Mouse (Mus musculus) WW6 (cell line): ENCODE measurements around the gene Rapgef4.

Source experiments
- DNase-seq: peaks from one replicate; pipeline ENCODE4 v3.0.0-alpha.2; 2013; ENCODE audit warnings: low read depth, low spot score

The Rapgef4 gene

DNA sequence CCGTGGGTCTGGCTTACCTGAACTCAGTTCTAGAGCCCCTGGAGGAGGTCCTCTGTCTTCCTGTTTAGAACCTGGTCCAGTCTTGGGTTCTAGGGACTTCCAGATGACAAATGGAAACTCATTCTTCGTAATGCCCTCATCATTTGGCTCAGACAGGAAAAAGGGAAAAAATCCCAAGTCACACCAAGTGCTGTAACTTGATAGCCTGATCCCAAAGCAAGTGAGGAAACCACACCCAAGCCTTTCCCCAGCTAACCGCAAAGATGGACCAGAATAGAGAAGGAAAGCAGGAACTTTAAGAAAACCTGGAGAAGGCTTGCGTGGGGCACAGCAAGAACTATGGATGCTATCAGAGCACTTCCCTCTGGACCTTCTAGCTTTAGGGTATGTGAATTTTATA is 167.6 kb downstream of the Rapgef4 start:
- no peak for DNase-seq

GRCm38 (mm10) chr2:72149059-72149458 is 168.0 kb downstream of the Rapgef4 start:
- peak; percentile 20 for DNase-seq

DNA sequence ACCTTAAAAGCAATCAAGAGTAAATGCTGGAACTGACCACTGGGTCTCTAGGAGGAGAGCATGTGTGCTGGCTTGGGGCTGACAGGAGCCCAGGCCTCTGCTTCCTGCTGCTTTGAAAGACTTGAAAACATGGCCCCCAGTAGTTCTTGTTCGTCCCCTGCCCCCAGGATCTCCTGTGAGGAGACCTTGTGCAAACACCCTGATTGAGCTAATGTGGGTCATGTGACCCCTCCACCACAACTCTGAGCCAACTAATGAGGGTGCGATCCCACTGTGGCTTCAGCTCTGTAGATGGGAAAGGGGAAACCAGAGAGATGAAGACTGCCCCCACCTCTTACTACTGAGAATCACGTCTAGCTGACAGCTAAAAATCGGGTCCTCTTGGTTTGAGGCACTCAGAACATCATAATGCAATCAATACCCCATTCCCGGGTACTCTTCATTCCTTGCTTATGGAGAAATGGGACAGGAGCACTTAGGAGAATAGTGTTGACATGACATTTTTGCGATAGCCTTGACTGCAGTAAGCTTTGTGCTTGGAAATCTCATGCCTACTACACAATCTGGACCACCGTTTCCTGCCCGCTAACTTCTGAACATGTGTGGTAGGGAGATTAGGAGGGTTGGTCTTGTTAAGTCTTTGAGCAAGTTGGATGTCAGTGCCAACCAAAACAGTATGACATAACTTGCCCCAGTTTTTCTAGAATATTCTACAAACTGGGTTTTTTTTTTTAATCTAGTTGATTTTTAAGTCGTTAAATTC is 170.9 kb downstream of the Rapgef4 start:
- DNase-seq, result no peak

DNA sequence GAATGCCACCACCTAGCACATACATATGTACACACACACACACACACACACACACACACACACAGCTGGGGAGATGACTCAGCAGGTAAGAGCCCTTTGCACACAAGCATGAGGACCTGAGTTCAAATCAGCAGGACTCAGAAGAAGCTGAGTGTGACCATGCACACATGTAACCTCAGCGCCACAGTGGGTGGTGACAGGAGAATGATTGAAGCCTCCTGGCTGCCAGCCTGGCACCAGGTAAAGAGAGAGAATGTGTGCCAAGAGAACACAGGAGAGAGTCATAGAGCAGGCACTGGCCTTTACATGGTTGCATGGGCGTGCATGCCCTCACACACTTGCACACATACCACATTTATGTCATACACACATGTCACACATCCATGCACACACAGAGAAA is 171.7 kb downstream of the Rapgef4 start:
- no peak for DNase-seq

DNA sequence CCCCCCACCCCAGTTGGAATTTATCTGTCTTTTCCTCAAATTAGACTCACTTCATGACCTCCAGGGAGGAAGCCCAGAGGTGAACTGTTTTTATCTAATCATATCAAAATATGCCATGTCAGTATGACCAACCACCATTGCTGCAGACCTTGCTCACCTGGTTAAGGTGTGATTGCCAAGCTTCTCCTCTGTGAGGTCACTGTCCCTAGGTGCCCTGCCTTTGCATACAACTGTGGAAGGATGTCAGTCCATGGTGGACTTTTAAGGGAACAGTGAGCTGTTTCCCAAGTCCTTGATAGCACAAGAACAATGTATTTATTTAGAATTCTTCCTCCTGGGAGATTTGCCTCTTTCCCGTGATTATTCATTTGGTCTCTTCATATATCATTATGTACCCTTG is 172.8 kb downstream of the Rapgef4 start:
- DNase-seq, result no peak

GRCm38 (mm10) chr2:72155102-72155773 is 174.2 kb downstream of the Rapgef4 start:
- no peak for DNase-seq

- no peak for DNase-seq
These were observed 175.4 kb downstream of the Rapgef4 start for GRCm38 (mm10) chr2:72156484-72156883.

- no peak for DNase-seq
These were observed 176.5 kb downstream of the Rapgef4 start for GRCm38 (mm10) chr2:72157561-72157960.

DNA sequence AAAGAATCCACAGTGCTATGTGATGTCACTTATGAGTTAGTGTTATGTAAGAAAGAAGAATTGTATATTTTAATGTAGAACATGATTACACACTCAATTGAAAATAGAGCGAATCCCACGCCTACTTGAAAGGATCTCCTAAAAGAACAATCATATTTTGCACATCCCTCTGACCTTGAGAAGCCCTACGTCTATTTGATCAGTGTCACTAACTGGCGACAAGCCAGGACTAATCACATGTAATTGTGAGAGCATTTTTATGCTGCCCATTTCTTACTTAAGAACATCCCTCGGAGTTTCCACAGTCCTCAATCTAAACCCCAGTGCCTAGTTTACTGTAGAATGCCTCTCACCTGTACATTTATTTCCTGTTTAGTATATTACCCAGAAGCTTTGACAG is 177.0 kb downstream of the Rapgef4 start:
- no peak for DNase-seq

GRCm38 (mm10) chr2:72158691-72159225 is 177.7 kb downstream of the Rapgef4 start:
- DNase-seq, result no peak

DNA sequence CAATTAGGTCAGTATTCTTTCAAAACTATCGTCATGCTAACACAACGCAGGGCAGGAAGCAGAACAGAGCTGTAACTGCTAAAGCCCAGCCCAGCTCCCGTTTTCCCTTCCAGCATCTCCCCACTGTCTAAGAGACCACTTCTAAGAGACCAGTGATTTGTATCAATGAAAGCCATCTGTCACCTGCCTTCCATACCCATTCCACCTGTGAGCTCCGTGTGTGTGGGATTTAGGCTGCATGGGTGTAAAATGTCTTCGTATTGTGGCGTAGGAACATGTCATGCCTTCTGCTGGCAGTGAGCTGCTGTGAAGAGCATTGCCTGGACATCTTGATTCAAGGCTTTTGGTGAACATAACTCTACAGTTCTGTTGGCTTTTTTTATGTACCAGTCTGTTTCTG is 178.2 kb downstream of the Rapgef4 start:
- DNase-seq, result no peak

GRCm38 (mm10) chr2:72165136-72165854 is 184.3 kb downstream of the Rapgef4 start:
- no peak for DNase-seq

- no peak for DNase-seq
These were observed 188.5 kb downstream of the Rapgef4 start for GRCm38 (mm10) chr2:72169451-72170100.

DNA sequence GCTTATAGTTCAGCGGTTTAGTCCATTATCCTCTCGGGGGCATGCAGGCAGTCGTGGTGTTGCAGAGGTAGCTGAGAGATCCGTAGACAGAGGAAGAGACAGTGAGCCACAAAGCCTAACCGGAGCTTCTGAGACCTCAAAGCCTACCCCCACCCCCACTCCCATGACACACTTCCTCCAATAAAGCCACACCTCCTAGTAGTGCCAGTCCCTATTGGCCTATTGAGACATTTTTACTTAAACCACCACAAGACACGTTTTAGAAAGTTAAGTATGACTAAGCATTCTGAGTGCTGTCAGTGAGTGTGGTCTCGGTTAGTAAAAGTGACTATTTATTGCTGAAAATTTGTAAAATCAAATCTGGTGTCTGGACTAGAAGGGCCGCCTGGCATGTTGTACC is 189.5 kb downstream of the Rapgef4 start:
- DNase-seq, result no peak

DNA sequence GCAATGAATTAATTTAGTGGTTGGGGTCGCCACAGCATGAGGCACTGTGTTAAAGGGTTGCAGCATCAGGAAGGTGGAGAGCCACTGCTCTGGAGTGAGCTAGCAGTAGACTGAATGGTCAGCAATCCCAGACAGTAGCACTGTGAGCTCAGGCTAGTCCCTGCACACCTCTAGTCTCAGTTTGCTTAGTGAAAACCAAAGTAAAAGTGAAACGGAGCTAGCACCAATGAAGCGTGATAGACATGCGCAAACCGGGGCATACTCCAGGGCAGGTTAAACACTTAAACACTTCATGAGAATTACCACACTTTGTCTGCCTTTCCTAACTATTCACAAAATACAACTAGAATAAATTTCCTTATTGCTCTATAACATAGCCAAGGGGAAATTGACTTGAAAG is 190.2 kb downstream of the Rapgef4 start:
- DNase-seq, result no peak

DNA sequence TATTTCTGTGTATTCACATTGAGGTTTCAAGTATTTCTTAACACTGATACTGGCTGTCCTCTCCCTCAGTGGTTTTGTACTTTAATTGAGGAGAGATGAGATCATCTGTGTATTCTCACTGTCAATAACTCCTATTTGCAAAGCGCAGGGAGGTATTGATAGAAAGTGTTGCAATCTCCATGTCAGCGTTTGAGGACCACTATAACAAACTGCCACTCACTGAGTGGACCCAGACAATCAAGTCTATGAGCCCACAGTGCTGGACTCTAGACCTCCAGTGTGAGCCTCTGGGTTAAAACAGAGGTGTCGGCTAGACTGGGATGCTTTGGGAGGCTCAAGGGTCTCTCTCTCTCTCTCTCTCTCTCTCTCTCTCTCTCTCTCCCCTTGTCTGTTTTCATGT is 192.0 kb downstream of the Rapgef4 start:
- no peak for DNase-seq

DNA sequence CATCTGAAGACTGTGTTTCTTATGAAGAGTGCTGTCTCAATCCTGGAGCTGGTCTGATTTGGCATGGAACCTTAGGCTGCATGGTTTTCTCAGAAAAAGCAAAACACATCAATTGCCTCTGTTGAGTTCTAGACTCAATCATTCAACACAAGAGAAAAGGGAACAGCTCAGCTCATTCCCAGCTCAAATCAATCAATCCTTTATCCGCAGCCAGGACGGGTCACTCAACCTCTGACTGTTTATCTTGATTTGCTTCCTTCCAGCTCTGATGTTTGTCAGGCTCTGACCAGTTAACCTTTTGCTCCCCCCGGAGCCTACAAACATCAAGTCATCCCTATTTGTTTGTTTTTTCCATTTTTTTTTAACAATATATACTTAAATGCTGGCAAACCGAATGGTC is 192.8 kb downstream of the Rapgef4 start:
- no peak for DNase-seq

- DNase-seq, result no peak
These were observed 194.5 kb downstream of the Rapgef4 start for GRCm38 (mm10) chr2:72175536-72175935.

- DNase-seq, result no peak
These were observed 194.9 kb downstream of the Rapgef4 start for GRCm38 (mm10) chr2:72175971-72176370.

GRCm38 (mm10) chr2:72177214-72178023 is 196.4 kb downstream of the Rapgef4 start:
- DNase-seq, result no peak

- no peak for DNase-seq
These were observed 197.0 kb downstream of the Rapgef4 start for GRCm38 (mm10) chr2:72178025-72178424.
